Mouse (Mus musculus): Measurements from ENCODE around the gene Naglu.
A peak's percentile ranks its signal among the peaks of the same experiment; 100 is the strongest.
"Not testable (repeated sequence)": the region's sequence is repeated elsewhere in the genome, so short reads cannot be mapped to it uniquely, and the experiment has no call there.

Naglu gene

DNA sequence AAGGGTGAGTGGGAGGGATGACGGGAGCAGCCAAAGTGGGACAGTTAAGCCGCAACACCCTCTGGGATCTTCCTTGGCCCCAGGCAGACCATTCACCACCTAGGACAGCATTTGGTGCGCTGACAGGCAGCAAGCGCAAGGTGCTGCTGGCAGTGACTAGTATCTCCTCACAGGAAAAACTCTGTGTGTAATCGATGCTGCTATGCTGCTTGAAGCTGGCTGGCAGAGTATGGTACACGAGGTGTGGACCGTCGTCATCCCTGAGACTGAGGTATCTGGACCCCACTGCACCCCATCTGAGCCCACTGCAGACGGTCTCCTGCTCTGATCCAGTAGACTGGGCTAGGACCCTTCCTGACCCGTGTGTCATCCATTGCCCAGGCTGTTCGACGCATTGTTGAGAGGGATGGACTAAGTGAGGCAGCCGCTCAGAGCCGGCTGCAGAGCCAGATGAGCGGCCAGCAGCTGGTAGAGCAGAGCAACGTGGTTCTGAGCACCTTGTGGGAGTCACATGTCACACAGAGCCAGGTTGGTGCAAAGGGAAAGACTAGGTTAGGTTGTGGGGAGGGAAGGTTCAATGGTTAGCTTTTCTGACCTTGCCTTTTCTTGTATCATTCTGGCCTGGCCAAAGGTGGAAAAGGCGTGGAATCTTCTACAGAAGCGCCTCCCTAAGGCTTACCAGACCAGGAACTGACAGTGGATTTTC lies 16.0 kb downstream of the Naglu start:
- DNase-seq = no peak

DNA sequence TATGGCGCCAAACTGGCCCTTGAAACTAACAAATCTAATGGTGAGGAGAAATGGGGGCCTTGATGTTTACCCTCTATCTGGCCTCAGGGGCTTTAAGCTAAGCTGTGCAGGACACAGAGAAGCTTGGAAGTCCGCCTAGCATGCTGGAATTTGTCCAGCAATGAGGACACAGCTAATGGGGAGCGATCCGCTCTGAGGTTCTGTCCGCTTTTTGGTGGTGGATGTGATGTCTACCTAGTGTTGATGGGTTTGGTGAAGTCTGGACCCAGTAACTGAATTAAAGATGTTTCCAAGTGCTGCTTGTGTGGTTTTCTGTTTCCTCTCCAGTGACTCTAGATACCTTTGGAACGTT lies 16.5 kb downstream of the Naglu start:
- DNase-seq = no peak

DNA sequence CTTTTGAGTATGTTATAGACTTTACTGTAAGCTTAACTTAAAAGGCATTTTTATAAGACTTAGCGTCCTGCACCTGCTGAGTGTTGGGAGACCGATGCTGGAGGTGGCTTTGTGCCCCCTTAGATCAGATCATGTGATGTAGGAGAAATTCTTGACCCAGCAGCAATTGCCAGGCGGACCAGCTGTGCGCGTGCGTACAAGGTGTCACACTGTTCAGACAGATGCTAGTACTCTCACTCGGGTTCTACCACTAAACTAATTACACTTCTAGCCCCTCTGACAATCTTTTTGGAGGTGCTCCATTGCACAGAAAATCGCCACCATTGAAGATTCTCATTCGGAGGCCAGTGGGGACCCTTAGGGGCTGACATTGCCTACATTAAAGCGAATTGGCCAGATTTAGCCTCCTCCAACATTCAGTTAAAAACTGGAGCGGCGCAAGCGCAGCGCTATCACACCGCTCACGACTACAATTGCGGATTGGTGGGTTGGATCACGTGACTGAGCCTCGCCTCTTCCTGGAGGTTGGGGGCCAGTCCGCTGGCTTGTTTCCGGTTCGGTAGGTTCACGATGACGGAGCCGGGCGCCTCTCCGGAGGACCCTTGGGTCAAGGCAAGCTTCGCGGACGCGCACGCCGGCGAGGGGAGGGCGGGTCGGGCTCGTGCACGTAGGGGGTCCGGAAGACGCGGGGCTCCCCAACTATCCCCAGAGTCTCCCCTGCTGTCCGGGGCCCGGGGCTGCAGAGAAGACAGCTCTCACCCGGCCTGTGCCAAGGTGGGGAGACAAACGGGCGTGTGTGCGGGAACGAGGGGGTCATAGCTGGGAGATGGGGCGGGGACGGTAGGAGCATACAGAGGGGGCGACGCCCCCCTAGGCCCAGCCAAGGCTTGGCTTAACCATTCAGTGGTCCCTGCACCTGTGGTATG lies 17.2 kb downstream of the Naglu start, which contains the start of gene Mlx:
TSS of gene Mlx (plus strand) at position 522 of the 926 bp plus-strand sequence.
- peak; percentile 96 for DNase-seq

DNA sequence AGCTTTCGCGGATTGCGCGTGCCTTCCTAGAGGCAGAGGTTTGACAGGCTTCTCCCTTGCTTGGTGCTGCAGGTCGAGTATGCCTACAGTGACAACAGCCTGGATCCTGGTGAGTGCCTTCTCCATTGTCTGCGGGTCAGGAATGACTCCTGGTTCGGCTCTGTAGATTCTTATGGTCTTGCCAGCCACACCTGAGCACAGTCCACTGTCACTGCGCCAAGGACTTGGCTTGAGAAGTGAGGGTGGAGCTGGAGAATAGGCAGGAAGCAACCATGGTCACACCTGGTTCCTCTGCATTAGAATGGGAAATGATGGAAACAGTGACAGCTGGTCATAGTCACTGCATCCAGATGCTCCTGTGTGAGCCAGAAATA lies 17.9 kb downstream of the Naglu start:
- peak; percentile 37 for DNase-seq

DNA sequence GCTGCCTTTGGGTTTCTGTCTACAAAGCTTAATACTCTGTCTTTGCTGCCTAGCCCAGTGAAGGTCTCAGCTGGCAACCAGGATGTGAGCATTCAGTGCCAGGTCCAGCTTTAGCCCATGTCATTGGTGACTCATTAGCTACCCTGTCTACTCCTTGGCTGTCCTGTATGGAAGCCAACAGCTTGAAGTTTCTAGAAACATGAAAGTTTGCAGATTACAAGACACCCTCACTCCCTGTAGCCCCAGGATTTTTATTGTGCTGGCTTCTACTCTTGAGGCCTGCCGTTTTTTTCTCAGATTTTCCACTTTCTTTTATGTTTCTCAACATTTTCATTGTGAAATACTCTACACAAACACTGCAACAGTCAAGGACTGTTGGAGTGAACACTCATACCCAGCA lies 20.1 kb downstream of the Naglu start:
- DNase-seq = no peak

DNA sequence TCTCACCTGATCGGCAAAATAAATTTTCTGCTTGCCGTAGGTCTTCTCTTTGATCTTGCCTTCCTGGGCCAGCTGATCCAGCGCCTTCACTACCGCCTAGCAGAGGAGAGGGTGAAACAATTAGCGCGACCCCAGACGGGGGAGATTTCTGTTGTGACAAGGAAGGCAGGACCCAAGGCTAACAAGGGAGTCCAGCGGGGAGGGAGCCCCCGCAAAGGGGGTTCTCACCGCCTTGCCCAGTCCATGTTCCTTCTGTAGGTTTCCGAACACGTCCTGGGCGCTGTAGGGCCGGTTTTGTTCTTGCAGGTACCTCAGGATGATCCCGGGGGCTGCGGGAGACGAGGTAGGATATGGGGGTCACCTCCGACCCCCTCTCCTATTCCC lies 25.1 kb downstream of the Naglu start:
- no peak for DNase-seq

DNA sequence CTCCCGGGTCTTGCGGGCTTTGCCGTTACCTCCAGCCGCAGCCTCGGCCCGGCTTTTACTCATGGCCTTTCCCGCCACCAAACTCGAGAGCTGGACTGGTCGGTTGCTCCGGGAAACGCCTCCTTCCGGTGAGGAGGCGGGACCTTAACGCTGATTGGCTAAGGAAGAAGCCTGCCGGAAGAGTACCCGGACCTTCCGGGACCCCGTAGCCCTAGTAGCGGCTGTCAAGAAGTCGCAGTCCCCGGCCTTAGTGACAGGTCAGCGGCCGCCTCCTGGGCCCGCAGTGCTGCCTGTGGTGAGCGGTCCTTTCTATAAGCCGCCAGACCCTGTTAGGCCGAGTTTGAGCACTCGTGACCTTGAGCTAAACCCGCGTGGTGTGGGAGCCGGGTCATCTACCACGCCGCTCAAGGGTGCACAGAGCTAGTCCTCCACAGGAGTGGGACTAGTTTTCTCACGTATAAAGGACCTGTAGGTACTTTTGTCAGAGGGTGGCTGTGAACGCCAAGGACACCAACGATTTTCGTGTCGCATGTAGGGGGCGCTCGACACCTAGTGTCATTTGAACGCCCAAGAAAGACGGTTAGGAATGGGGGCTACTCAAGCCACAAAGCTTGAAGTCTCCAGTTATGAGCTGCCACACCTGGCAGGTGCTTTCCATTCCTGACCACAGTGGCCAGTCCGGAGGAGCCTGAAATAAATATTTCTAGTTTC lies 25.7 kb downstream of the Naglu start, which contains the start of gene Psmc3ip:
TSS of gene Psmc3ip (minus strand) at position 123 of the 711 bp plus-strand sequence.
- peak; percentile 98 for DNase-seq

DNA sequence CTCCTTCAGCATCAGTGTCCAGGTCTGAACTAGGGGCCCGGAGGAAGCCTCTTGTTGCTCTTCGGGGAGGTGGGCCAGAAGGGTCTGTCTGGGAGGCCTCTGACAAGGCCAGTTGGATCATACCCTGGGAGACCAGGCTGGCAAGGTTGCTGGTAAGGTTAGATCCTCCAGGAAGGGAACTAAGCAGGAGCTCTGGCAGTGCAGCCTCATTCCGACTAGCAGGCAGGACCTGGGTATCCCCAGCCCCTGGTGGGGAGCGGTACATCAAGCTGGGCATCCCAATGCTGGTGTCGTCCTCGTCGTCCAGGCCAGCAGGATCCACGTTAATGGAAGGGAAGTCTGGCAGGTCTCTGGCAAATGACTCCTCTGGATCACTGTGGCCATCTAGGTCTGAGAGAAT lies 28.4 kb downstream of the Naglu start:
- DNase-seq = no peak

DNA sequence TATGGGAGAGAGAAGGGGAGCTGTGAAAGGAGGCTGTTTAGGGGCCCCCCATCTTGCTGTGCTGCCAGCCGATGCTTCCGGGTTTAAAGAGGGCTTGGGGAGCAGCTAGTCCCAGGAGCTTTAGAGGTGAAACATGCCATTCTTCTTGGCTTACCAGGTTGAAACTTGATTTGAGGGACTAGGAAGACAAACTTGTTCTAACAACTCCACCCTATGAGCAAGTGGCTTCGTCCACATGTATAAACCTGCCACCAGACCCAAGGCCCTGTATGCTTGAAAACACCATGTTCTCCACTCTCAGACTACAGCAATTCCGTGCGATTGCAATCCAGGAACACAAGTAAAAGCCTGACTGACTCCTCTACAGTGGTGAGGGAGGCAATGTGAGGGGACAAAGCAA lies 33.2 kb downstream of the Naglu start:
- no peak for DNase-seq

DNA sequence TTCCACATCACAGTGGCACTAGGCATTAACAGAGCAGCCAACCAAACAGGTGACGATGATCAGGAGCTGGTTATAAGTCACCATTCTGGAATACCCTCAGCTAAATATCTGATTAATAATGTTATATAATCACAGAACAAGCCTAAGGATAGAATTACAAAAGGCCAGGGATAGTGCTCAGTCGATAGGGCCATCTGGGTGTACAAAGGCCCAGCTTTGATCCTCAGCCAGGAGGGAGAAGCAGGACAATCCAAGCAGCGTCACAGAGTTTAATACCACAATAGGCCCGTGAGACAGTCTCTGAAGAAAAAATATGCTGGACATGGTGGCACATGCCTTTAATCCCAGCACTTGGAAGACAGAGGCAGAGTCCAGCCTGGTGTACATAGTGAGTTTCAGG lies 39.5 kb downstream of the Naglu start:
- no peak for DNase-seq

DNA sequence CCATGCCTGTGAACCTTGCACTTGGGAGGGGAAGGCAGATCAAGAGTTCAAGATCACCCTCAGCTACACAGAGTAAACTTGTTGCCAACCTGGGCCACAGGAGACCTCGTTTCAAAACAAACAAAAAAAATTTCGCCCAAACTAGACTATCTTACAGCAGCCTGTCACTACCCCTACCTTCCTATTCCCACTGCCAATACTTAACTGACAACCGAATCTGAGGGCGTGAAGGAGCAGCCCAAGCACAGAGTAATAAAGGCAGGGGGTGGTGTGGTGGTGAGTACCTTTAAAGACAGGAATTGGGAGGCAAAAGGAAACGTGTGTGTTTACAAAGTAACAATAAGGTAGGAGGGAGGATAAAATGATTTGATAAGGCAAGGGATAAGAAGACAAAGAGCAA lies 40.9 kb downstream of the Naglu start:
- DNase-seq = no peak

DNA sequence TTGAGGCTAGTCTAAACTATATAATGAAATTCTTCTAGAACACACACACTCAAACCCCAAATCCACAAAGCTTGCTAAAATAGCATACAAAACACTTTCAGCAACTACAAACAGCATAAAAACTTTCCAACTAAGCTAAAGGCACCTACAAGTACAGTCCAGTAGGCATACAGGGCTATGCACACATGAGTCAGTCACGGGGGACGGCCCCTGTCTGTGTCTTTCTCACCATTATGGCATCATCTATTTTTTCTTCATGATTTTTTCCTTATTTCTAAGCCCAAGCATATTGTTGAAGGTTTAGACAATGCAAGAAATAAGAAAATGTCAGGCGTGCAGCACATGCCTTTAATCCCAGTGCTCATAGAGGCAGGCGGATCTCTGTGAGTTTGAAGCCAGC lies 41.4 kb downstream of the Naglu start:
- no peak for DNase-seq

DNA sequence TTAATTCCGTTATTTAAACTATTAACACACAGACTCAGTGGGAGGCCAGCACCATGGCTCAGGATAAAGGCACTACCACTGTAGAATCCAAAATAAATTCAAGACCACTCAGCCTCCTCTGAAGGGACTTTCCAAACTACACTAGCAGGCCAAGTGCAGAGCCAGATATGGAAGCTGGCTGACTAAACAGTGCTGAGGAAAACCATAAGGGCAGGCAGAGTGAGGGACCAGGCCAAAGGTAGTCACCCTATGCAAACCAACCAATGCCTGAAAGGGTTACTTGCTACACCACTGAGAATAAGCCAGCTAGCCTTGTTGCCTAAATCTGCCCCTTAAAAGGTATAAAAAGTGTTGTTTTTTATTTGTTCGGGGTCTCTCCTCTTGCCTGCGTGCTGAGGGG lies 42.4 kb downstream of the Naglu start:
- no peak for DNase-seq

DNA sequence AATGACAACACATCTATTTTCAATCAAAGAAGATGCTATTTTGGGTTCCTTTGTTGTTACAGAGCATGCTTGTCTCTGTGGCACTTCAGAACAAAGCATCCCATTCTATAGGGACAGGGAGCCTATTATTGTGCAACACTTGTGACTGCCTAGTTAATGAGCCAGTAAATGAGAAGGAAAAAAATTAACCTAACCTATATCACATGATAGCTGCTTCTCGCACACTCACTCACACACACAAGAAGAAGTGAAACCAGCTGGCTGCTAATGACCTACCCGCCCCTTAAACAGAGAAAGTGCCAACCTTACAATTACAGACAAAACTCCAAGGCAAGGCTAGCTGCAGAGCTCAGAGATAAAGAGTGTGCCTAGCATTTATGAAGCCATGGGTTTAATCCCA lies 45.8 kb downstream of the Naglu start:
- peak; percentile 34 for DNase-seq

DNA sequence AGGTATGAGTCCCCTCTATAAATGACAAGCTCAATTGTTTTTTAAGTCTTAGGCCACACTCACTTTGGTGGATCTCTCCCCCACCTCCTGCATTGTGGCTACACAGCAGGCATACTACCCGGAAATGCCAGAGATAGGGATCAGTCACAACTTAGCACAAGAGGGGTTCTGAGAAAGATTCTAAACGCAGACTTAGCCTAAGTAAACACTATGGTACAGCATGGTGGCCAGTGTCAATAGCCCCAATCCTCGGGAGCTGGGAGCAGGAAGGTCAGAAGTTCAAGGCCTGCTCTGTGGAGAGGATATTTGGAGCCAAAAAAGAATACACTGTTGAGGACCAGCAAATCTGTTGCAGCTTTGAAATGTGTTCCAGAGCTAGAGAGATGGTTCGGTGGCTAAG lies 48.3 kb downstream of the Naglu start:
- no peak for DNase-seq

DNA sequence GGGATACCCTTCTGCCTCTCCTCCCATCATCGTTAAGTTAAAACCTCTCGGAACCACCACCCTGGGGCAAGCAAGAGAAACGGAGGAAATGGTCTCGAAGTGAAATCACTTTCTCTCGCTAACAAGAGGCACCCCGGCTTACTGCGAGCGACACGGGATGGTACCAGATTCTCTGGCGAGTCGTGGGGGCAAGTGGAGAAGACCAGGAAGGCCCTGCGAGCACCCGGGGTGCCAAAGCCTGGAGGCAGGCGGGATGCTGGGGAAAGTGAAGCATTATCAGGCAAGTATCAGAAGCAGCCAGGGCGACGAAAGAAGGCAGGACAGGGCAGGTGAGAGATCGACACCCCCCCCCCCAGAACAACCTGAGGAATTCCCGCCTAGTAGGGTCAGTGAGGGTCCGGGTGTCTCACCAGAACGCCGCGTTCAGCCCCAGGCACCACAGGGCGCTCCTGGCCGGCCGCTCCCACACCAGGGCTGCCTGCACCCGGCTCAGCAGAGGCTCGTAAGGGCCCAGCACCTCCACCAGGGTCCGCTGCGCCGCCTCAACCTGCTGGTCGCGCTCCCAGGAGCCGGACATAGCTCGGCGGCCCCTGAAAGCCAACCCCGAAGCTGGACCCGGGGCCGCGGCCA lies 49.4 kb downstream of the Naglu start:
- DNase-seq = peak; percentile 8

DNA sequence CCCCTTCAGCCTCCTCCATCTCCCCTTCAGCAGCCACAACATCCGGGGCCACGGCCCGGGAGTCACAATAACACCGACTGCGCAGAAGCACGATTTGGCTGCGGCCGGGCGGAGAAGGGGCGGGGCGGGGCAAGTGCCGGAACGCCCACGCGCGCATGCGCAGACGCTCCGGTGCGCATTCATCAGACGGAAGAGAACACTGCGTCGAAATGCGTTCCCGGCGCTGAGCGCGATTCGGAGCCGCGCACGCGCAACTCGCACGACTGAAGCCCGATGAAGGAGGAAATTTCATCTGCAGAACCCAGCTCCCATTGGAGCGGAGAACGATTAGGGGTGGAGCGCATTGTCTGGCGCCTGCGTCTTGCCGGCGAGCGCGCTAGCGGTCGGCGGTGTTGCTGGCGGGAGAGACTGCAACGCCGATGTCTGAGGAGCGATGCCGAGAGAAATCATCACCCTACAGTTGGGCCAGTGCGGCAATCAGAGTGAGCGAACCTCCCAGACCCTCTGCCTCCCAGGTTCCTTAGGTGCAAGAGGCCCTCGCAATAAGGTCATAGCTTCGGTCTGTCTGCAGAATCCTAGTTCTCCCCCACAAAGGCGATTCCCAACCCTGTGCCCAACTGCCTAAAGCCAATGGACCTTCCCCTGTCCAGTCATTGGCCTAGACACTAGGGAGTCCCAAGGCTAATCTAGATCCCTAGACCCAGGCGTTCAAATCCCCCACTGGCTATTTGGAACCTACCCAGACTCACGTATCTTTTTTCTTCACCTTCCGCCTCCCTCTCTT lies 50.1 kb downstream of the Naglu start, which contains the start of the genes Retreg3 and Tubg1:
TSS of gene Retreg3 (minus strand) at position 133 of the 784 bp plus-strand sequence.
TSS of gene Tubg1 (plus strand) at position 178 of the 784 bp plus-strand sequence.
- DNase-seq = peak; percentile 98

DNA sequence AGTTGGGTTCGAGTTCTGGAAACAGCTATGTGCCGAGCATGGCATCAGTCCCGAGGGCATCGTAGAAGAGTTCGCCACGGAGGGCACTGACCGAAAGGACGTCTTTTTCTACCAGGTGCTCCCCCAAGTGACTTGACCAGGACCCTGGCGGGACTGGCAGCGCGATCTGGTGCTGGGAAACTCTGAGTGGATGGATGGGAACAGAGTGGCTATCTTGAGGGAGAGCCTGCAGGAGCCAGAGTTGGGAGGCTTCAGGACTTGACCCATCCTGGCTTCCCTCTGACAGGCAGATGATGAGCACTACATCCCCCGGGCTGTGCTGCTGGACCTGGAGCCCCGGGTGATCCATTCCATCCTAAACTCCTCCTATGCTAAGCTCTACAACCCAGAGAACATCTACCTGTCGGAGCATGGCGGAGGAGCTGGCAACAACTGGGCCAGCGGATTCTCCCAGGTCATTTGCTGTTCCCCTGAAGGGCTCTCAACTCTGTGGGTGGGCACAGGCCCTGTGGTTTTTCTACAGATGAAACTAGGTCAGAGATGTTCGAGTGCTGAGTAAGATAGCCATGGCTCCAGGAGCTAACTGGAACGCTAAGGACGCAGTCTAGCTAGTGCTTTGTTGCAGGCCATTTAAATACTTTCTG lies 50.9 kb downstream of the Naglu start:
- DNase-seq = no peak

DNA sequence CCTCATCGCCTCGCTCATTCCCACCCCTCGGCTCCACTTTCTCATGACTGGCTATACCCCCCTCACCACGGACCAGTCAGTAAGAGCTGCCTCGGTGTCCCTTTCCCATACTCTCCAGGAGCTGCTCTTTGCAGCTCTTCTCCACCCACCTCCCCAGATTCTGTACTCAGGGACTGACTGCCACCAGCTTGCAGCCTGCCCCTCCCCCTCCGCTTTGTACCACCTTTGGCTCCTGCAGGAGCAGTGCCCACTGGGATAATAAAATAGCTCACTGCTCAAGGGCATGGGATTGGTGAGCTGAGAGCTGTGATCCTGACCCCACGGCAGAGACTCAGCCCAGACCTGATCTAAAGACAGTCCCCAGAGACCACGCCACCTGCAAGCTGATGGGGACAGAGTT lies 54.7 kb downstream of the Naglu start:
- not testable (repeated sequence) for DNase-seq

DNA sequence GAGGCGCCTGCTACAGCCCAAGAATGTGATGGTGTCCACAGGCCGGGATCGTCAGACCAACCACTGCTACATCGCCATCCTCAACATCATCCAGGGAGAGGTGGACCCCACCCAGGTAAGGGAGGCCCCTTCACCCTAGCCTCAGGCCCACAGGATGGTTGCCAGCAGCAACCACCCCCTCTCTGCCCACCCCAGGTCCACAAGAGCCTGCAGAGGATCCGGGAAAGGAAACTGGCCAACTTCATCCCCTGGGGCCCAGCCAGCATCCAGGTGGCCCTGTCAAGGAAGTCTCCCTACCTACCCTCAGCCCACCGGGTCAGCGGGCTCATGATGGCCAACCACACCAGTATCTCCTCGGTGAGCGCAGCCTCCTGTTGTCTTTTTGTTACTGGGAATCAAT lies 55.2 kb downstream of the Naglu start:
- not testable (repeated sequence) for DNase-seq

DNA sequence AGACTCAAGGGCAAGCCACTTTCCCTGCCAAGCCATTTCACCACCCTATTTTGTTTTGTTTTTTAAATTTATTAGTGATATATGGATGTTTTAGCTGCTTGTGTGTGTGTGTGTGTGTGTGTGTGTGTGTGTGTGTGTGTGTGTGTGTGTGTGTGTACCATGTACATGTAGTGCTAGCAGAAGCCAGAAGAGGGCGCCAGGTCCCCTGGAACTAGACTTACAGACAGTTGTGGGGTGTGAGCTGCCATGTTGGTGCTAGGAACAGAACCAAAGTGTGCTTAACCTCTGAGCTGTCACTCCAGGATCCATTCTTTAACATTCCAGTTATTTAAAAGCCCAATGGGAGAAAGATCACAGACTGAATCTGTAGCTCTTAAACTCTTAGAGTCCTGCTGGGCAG lies 57.3 kb downstream of the Naglu start:
- DNase-seq = peak; percentile 19

All from lung, postnatal 36 days (tissue).